Mouse (Mus musculus) hindbrain, embryonic 11.5 days (tissue): ENCODE measurements around the gene Nisch. TPM values are rescaled to one million over a fixed set of nuclear protein-coding genes. Genes with fewer than 3 reads are reported as not detected.

ENCODE experiments used
- ATAC-seq: fragments of 200-750 bp; cut with Nextera tagmentation; 2 replicates; pipeline ENCODE4 v1.8.0; 2017; ENCODE audit warnings: mild to moderate bottlenecking, moderate TSS enrichment, moderate library complexity; ENCODE audit not compliant: low FRiP score
- DNase-seq: peaks from one replicate; pipeline ENCODE4 v3.0.0-alpha.2; 2015; ENCODE audit warnings: low spot score
- H3K27ac ChIP-seq: fragments of 300-500 bp; sonication (generic); 2 replicates; pipeline ENCODE4 v1.5.1; 2014; ENCODE audit warnings: mild to moderate bottlenecking, low read depth, low read length
- H3K27me3 ChIP-seq: fragments of 300-500 bp; sonication (generic); 2 replicates; pipeline ENCODE4 v1.6.1; 2014; ENCODE audit warnings: mild to moderate bottlenecking, low read length, moderate library complexity, mixed read lengths; ENCODE audit not compliant: control insufficient read depth, insufficient read depth
- H3K36me3 ChIP-seq: fragments of 300-500 bp; sonication (generic); 2 replicates; pipeline ENCODE4 v1.6.1; 2014; ENCODE audit warnings: mild to moderate bottlenecking, low read length, moderate library complexity, mixed read lengths; ENCODE audit not compliant: control insufficient read depth, insufficient read depth
- H3K4me1 ChIP-seq: fragments of 300-500 bp; sonication (generic); replicated peaks from 2 replicates; pipeline ENCODE4 v1.6.1; 2014; ENCODE audit warnings: low read length, mixed read lengths; ENCODE audit not compliant: control insufficient read depth, insufficient read depth
- H3K4me2 ChIP-seq: fragments of 300-500 bp; sonication (generic); replicated peaks from 2 replicates; pipeline ENCODE4 v1.6.1; 2014; ENCODE audit warnings: mild to moderate bottlenecking, low read depth, low read length
- H3K4me3 ChIP-seq: fragments of 300-500 bp; sonication (generic); 2 replicates; pipeline ENCODE4 v1.5.1; 2014; ENCODE audit warnings: low read depth, low read length
- H3K9ac ChIP-seq: fragments of 300-500 bp; sonication (generic); 2 replicates; pipeline ENCODE4 v1.6.1; 2014; ENCODE audit warnings: low read depth, low read length
- H3K9me3 ChIP-seq: fragments of 300-500 bp; sonication (generic); 2 replicates; pipeline ENCODE4 v1.6.1; 2016; ENCODE audit warnings: low read length; ENCODE audit not compliant: control insufficient read depth
- WGBS: fragments of 180-500 bp; shearing (Covaris S2); extraction: QIAGEN DNeasy Blood & Tissue Kit; methylation state at CpG from one replicate; pipeline ENCODE4 v1.1.7; 2014; 5-methylcytosine and 5-hydroxymethylcytosine counted together
- polyA plus RNA-seq: library from polyadenylated mRNA; unstranded; fragments of >200 nt; fragmentation: Nextera tagmentation; extraction: Ambion mirVana; gene quantifications from 2 replicates; pipeline ENCODE4 v1.2.1, GENCODE M21; 2014

Nisch gene
- polyA plus RNA-seq, 1 experiment from 2014 or later: 305 TPM

DNA sequence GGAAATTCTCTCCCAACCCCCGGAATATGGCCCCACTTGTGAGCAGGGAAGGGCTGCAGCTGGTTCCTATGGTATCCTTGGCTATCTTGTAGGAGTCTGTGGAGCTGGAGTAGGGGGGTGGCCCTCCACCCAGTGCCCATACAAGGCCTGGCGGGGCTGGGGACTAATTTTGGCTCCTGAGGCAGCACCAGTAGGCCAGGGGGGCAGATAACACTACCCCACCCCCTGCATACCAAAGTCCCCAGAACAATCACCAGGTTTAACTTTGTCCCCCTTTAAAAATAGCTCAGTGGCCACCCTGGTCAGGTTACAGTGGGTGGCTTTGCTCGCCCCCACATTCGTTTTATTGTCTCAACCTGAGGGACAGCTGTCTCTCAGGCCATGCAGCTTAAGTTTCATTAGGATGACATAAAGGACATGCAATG lies 7.6 kb downstream of the Nisch start:
- 77% methylated on average over 4 of the region's 4 CpGs for WGBS
- Histone ChIP-seq H3K27ac (no peak overlapping the region), H3K36me3 (no peaks in the 10 kb centered on the region), H3K4me2 (no peak overlapping the region), H3K27me3 (no peaks in the 10 kb centered on the region), H3K4me1 (peaks cover 7% of the 10 kb centered on the region; the same call in 1 of the 2 replicates), H3K9me3 (no peaks in the 10 kb centered on the region), H3K4me3 (no peak overlapping the region), H3K9ac (no peak overlapping the region)
- DNase-seq: no peak
- ATAC-seq: no peak

DNA sequence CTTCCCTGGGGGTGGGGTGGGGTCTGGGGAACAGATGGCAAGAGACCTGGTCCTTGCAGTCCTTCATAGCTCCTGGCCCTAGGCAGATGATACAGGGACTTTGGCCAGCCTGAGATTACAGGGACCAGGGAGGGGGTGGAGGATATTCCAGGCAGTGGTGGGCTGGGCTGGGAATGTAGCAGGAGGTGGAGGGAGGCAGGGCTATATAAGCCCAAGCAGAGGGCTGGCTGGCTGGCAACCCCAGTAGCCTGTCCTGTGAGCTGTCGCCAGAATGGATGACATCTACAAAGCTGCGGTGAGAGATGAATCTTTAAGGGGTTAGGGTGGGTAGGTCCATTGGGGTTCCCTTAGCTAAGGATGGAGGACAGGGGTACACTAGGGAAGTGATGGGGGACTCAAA lies 8.7 kb downstream of the Nisch start, which contains the start of gene Tnnc1:
Gene Tnnc1, plus strand, starts transcription at position 229 of the 400 bp plus-strand sequence.
- peak within 1 kb of the TSS; percentile 95 for H3K4me2 ChIP-seq
- no peak for ATAC-seq
- H3K9ac ChIP-seq: peak within 1 kb of the TSS; percentile 97; the same call in 1 of the 2 replicates
- peaks cover 2% of the 10 kb centered on the region; the same call in 1 of the 2 replicates for H3K36me3 ChIP-seq
- H3K4me3 ChIP-seq: peak within 1 kb of the TSS; percentile 89; the same call in 1 of the 2 replicates
- peaks cover 7% of the 10 kb centered on the region; the same call in 1 of the 2 replicates for H3K4me1 ChIP-seq
- no peak within 1 kb of the TSS for H3K27ac ChIP-seq
- no peaks in the 10 kb centered on the region for H3K27me3 ChIP-seq
- WGBS: 87% methylated on average over 2 of the region's 2 CpGs
- H3K9me3 ChIP-seq: no peaks in the 10 kb centered on the region
- DNase-seq: no peak

DNA sequence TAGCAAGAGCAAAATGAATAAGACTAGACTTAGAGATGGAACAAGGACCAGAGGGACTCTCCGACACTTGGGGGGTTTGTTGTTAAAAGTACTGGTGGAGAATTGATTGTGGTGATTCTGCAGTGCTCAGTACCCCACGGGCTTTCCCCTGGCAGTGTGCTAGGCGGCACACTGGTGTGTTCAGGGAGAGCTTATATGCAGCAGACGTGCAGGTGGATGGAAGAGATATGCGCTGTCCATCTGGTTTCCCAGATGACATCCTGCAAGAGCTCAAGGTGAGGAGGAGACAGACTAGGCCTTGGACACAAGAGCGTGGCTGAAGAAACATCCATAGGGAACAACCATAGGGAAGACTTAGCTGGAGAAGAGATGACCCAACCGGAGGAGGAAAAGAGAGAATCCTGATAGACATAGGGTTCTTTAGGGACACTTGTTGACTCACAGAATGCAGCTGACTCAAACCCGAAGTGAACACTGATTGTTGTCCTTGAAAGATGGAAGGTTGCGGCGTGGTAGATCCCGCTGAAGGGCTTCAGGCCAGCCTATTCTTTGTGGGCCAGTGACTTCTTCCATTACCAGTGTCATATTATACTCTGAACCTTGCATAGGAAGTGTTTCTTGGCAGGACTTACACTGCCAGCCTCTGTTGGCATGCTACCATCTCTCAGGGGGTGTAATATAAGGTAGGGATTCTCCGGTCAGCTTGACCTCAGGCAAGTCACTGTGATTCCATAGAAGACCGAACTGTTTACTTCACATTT lies 9.5 kb downstream of the Nisch start:
- Histone ChIP-seq H3K4me3 (peak overlapping the region; percentile 89), H3K27ac (no peak overlapping the region), H3K4me2 (peak overlapping the region; percentile 95), H3K9me3 (no peaks in the 10 kb centered on the region), H3K27me3 (no peaks in the 10 kb centered on the region), H3K36me3 (peaks cover 9% of the 10 kb centered on the region), H3K4me1 (peaks cover 7% of the 10 kb centered on the region; the same call in 1 of the 2 replicates), H3K9ac (peak overlapping the region; percentile 97; the same call in 1 of the 2 replicates)
- 86% methylated on average over 13 of the region's 13 CpGs for WGBS
- ATAC-seq (peak; percentile 41; the same call in 1 of the 2 replicates), DNase-seq (no peak)

DNA sequence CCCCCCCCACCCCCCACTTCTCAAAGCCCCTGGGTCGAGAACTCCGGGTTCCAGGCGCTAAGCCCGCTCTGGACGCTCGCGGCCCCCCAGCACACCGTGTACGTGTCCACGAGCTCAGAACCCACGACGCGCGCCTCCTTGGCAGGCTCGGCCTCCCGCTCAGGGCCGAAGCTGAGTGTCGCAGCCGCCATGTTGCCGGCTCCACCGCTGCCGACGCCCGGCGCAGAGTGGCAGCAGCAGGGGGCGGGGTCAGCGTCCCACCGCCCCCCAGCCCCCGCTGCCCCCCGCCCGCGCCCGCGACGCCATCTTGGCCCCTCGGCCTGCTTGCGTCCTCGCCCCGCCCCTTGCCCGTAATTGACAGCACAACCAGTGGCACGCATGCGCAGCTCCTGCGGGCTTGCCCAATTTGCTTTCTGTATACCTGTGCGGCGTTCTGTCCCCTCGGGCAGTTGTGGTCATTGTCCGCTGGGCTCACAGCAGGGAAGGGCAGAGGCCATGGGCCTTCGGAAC lies 10.2 kb downstream of the Nisch start:
- H3K9ac ChIP-seq: peak overlapping the region; percentile 97
- peak overlapping the region; percentile 89 for H3K4me3 ChIP-seq
- peak overlapping the region; percentile 95 for H3K4me2 ChIP-seq
- ATAC-seq (peak; percentile 82), DNase-seq (peak; percentile 96)
- WGBS: 1% methylated on average over 40 of the region's 48 CpGs
- no peaks in the 10 kb centered on the region for H3K9me3 ChIP-seq
- H3K27me3 ChIP-seq: no peaks in the 10 kb centered on the region
- peak overlapping the region; percentile 86 for H3K27ac ChIP-seq
- peaks cover 7% of the 10 kb centered on the region; the same call in 1 of the 2 replicates for H3K4me1 ChIP-seq
- peaks cover 16% of the 10 kb centered on the region for H3K36me3 ChIP-seq

DNA sequence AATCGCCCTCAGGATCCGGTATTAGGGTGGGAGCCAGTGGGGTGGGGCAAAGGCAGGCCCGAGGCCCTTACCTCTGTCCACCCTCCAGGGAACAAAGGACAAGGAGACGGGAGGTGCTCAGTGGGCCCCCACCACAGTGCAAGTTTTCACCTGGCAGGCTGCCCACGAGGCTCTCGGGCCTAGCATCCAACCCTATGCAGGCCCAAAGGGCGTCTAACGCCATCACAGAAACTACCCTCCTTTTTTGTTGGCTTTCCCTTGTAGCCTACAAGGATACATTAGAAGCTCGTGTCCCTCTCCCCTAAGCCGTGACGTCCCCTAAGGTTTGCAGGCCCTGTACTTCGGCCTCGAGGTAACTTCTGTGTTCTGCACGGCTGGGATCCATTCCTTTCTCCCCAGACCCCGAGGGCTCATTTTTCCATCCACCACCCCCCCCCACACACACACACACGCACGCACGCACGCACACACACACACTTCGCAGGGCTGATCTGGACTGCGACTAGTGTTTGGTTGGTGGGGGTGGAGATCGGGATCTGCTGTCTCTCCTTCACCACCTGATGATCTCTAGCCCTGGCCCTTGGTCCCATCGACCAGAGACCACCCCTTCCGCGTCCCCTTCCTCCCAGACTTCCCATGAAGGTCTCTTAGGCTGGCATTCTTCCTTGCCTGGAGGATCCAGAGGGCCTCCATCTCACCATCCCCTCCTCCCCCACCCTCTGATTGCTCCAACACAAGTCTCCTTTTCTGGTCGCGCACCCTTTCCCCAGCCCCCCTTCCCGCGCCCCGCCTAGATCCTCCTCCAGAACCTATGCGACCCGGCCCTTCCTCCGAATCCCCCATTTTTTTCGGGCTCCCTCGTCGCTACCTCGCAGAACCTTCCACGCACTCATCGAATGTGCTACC lies 10.9 kb downstream of the Nisch start:
- peak; percentile 78 for ATAC-seq
- H3K4me3 ChIP-seq: peak overlapping the region; percentile 89
- no peaks in the 10 kb centered on the region for H3K27me3 ChIP-seq
- H3K4me2 ChIP-seq: peak overlapping the region; percentile 95
- peak overlapping the region; percentile 86 for H3K27ac ChIP-seq
- DNase-seq: peak; percentile 65
- H3K9me3 ChIP-seq: no peaks in the 10 kb centered on the region
- H3K36me3 ChIP-seq: peaks cover 19% of the 10 kb centered on the region
- 4% methylated on average over 32 of the region's 39 CpGs for WGBS
- peak overlapping the region; percentile 97 for H3K9ac ChIP-seq
- H3K4me1 ChIP-seq: peaks cover 7% of the 10 kb centered on the region; the same call in 1 of the 2 replicates

DNA sequence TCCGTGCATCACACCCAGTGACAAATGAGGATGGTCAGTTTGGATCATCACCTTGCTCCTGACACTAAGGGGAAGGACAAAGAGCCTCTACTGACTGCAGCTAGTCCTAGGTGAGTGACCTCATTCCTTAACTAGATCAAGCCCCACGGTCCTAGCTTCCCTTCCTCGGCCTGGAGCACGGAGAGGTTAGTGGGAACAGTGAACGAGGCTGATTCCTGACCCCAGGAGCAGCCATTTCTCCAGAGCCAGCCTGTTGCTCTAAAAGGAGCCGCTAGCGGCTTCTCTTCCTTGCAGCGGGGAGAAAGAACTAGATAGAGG lies 11.5 kb downstream of the Nisch start:
- DNase-seq (no peak), ATAC-seq (peak; percentile 20; the same call in 1 of the 2 replicates)
- Histone ChIP-seq H3K27me3 (no peaks in the 10 kb centered on the region), H3K4me2 (peak overlapping the region; percentile 95), H3K27ac (peak overlapping the region; percentile 86), H3K36me3 (peaks cover 21% of the 10 kb centered on the region), H3K9ac (peak overlapping the region; percentile 97), H3K4me1 (peaks cover 7% of the 10 kb centered on the region; the same call in 1 of the 2 replicates), H3K9me3 (no peaks in the 10 kb centered on the region), H3K4me3 (peak overlapping the region; percentile 89)
- WGBS: 40% methylated on average over 8 of the region's 8 CpGs

DNA sequence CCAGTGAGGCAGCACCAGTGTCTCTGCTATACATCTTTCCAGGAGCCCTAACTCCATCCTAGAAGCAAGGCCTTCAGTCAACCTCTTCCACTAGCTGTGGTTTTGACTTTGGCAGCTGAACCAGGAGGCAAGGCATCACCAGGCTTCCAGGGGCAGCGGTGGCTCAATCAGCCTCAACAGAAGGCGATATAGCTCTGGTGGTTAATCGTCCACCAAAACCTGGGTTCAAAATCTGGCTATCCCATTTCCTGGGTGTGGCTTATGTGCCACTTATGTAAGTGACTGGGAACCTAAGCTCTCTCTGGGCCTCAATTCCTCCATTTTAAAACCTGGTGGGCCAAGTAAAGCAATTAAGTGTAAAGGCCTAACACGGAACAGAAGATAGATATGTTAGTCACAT lies 11.9 kb downstream of the Nisch start:
- H3K36me3 ChIP-seq: peaks cover 21% of the 10 kb centered on the region
- no peak for ATAC-seq
- peak overlapping the region; percentile 89 for H3K4me3 ChIP-seq
- no peak for DNase-seq
- peak overlapping the region; percentile 86; the same call in 1 of the 2 replicates for H3K27ac ChIP-seq
- H3K4me1 ChIP-seq: peaks cover 7% of the 10 kb centered on the region; the same call in 1 of the 2 replicates
- peak overlapping the region; percentile 97 for H3K9ac ChIP-seq
- H3K4me2 ChIP-seq: peak overlapping the region; percentile 95
- no peaks in the 10 kb centered on the region for H3K27me3 ChIP-seq
- 81% methylated on average over 4 of the region's 4 CpGs for WGBS
- no peaks in the 10 kb centered on the region for H3K9me3 ChIP-seq

DNA sequence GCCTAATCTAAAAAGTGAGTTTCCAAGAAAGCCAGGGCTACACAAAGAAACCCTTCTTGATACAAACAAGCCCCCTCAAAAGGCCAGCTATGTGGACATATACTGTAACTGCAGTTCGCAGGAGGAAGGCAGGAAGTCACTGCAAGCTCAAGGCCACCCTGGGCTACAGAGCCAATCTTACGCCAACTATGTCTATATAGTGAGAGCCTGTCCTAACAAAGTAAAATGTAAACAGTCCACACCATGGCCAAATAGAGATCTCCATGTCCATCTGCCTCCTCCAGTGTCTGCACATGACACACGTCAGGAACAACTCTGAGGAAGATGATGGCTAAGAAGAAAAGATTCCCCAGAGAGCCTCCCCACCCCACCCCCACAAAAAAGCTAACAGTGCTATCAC lies 16.7 kb downstream of the Nisch start:
- Histone ChIP-seq H3K4me1 (peaks cover 5% of the 10 kb centered on the region; the same call in 1 of the 2 replicates), H3K4me2 (no peak overlapping the region), H3K27me3 (no peaks in the 10 kb centered on the region), H3K36me3 (peaks cover 21% of the 10 kb centered on the region), H3K4me3 (no peak overlapping the region), H3K9ac (no peak overlapping the region), H3K27ac (no peak overlapping the region), H3K9me3 (no peaks in the 10 kb centered on the region)
- WGBS: 90% methylated on average over 3 of the region's 3 CpGs
- no peak for ATAC-seq
- no peak for DNase-seq
